Mouse (Mus musculus): ENCODE measurements around the gene Trim28. TPM values are rescaled to one million over a fixed set of nuclear protein-coding genes. Genes with fewer than 3 reads are reported as not detected.

The Trim28 gene
- polyA plus RNA-seq, 2 experiments, result 93.4 to 138 TPM

DNA sequence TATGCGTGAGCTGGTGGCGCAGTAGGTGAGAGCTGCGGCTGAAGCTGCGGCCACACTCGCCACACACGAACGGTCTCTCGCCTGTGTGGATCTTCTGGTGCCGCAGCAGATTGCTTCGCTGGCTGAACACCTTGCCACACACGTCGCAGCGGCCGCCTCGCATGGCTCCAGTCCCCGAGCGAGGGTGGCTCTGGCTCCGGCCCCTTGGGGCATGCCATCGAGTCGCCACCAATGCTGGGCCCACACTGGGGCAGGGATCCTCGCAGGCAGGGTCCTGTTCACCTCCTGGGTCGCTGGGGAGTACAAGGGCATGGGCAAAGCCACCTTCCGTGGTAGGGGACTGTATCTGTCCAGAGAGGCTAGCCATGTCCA is 45.3 kb downstream of the Trim28 start:
- TF ChIP-seq CTCF (IDR thresholded peaks at IDR 0.05; ENCODE audit: low read depth) (no peak), EP300 (IDR thresholded peaks at IDR 0.05; ENCODE audit: low read depth) (no peak)
- ATAC-seq (ENCODE audit: insufficient read depth), result no peak
- 3% methylated on average over 23 of the region's 23 CpGs for WGBS (ENCODE audit: insufficient replicate concordance)
- no peak for DNase-seq (ENCODE audit: low read depth in 3 of 3, low spot score in 3 of 3)
- Histone ChIP-seq H3K9me3 (ENCODE audit: control insufficient read depth, low read length) (no peaks in the 10 kb centered on the region), H3K4me2 (ENCODE audit: low read depth) (peak overlapping the region; percentile 65), H3K27me3 (ENCODE audit: control insufficient read depth, insufficient read depth, low read length) (peaks cover 31% of the 10 kb centered on the region), H3K9ac (replicated peaks) (no peak overlapping the region), H3K4me3 (ENCODE audit: insufficient read depth in 1 of 2, low read depth in 2 of 2, low read length in 2 of 2) (peak overlapping the region in 1 of 2 experiments; percentile 42; a peak in 2 of 4 replicates), H3K4me1 (replicated peaks; ENCODE audit: control insufficient read depth in 2 of 2, insufficient read depth in 2 of 2, low read length in 1 of 2) (peaks cover 2 to 3% of the 10 kb centered on the region in 2 experiments; a peak in 3 of 4 replicates), H3K36me3 (replicated peaks; ENCODE audit: control insufficient read depth, insufficient read depth, low read depth) (no peaks in the 10 kb centered on the region), H3K27ac (no peak overlapping the region)

GRCm38 (mm10) chr7:13046084-13046483 is 47.2 kb downstream of the Trim28 start:
- Histone ChIP-seq H3K36me3 (replicated peaks; ENCODE audit: control insufficient read depth, insufficient read depth, low read depth) (no peaks in the 10 kb centered on the region), H3K4me1 (replicated peaks; ENCODE audit: control insufficient read depth in 2 of 2, insufficient read depth in 2 of 2, low read length in 1 of 2) (no peaks in the 10 kb centered on the region), H3K27me3 (ENCODE audit: control insufficient read depth, insufficient read depth, low read length) (peaks cover 31% of the 10 kb centered on the region), H3K4me3 (ENCODE audit: insufficient read depth in 1 of 2, low read depth in 2 of 2, low read length in 2 of 2) (no peak overlapping the region), H3K9me3 (ENCODE audit: control insufficient read depth, low read length) (no peaks in the 10 kb centered on the region), H3K4me2 (ENCODE audit: low read depth) (no peak overlapping the region), H3K27ac (no peak overlapping the region), H3K9ac (replicated peaks) (no peak overlapping the region)
- DNase-seq (ENCODE audit: low read depth in 3 of 3, low spot score in 3 of 3), result peak in 2 of 3 experiments; percentile 48 to 62
- WGBS (ENCODE audit: insufficient replicate concordance), result 3% methylated on average over 2 of the region's 2 CpGs
- no peak for TF ChIP-seq EP300 (IDR thresholded peaks at IDR 0.05; ENCODE audit: low read depth)
- TF ChIP-seq CTCF (IDR thresholded peaks at IDR 0.05; ENCODE audit: low read depth), result peak; percentile 81
- peak; percentile 49 for ATAC-seq (ENCODE audit: insufficient read depth)

DNA sequence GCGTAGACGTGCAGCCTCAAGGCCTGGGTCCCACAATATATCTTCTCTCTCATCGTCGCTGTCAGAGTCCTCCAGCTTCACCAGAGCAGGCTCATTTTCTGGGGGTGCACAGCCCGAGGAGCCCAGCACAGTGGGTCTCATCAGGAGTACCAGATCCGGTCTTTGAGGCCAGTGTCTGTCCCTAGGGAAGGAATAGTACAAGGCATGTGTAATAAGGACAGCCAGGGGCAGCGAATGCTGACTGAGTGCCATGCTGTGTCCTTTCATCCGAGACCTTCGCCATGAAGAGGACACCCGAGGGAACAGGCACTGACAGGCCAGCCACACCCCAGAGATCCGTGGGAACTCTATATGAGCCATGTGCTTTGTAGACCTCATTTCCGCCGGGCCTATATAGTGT is 54.1 kb downstream of the Trim28 start:
- Histone ChIP-seq H3K4me1 (replicated peaks; ENCODE audit: control insufficient read depth in 2 of 2, insufficient read depth in 2 of 2, low read length in 1 of 2) (peaks cover 2 to 10% of the 10 kb centered on the region in 2 experiments; a peak in 3 of 4 replicates), H3K9ac (replicated peaks) (no peak overlapping the region), H3K27me3 (ENCODE audit: control insufficient read depth, insufficient read depth, low read length) (no peaks in the 10 kb centered on the region), H3K9me3 (ENCODE audit: control insufficient read depth, low read length) (no peaks in the 10 kb centered on the region), H3K36me3 (replicated peaks; ENCODE audit: control insufficient read depth, insufficient read depth, low read depth) (no peaks in the 10 kb centered on the region), H3K4me3 (ENCODE audit: insufficient read depth in 1 of 2, low read depth in 2 of 2, low read length in 2 of 2) (no peak overlapping the region), H3K27ac (no peak overlapping the region), H3K4me2 (ENCODE audit: low read depth) (no peak overlapping the region)
- no peak for ATAC-seq (ENCODE audit: insufficient read depth)
- TF ChIP-seq EP300 (IDR thresholded peaks at IDR 0.05; ENCODE audit: low read depth), result no peak
- 73% methylated on average over 13 of the region's 13 CpGs for WGBS (ENCODE audit: insufficient replicate concordance)
- no peak for DNase-seq (ENCODE audit: low read depth in 3 of 3, low spot score in 3 of 3)

DNA sequence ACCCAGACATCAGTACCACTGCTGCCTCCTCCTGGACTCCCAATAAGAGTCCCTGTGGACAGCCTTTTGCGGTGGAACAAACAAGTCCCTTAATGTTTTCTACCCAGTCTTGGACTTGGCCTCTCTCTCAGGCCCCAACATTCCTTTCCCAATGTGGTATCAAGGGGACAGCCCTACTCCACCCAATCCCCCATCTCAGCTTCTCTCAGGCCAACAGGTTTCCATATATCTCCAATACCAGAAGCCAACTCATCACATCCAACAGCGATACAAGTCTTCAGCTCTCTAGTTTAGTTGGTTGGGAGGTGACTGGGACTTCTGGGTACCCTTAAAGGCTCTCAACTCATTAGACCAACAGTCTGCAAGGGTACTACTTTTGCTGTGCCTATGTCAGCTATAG is 54.6 kb downstream of the Trim28 start:
- H3K36me3 ChIP-seq (replicated peaks; ENCODE audit: control insufficient read depth, insufficient read depth, low read depth), result no peaks in the 10 kb centered on the region
- H3K27ac ChIP-seq, result no peak overlapping the region
- no peaks in the 10 kb centered on the region for H3K27me3 ChIP-seq (ENCODE audit: control insufficient read depth, insufficient read depth, low read length)
- peak overlapping the region; percentile 74; the same call in 1 of the 2 replicates for H3K9ac ChIP-seq (replicated peaks)
- peak overlapping the region; percentile 74 for H3K4me2 ChIP-seq (ENCODE audit: low read depth)
- ATAC-seq (ENCODE audit: insufficient read depth) (no peak), DNase-seq (ENCODE audit: low read depth in 3 of 3, low spot score in 3 of 3) (no peak)
- H3K4me3 ChIP-seq (ENCODE audit: insufficient read depth in 1 of 2, low read depth in 2 of 2, low read length in 2 of 2), result peak overlapping the region in 1 of 2 experiments; percentile 72; a peak in 1 of 4 replicates
- H3K4me1 ChIP-seq (replicated peaks; ENCODE audit: control insufficient read depth in 2 of 2, insufficient read depth in 2 of 2, low read length in 1 of 2), result peaks cover 2 to 10% of the 10 kb centered on the region in 2 experiments; a peak in 3 of 4 replicates
- WGBS (ENCODE audit: insufficient replicate concordance), result 83% methylated on average over 2 of the region's 2 CpGs
- TF ChIP-seq EP300 (IDR thresholded peaks at IDR 0.05; ENCODE audit: low read depth), result no peak
- TF ChIP-seq CTCF (IDR thresholded peaks at IDR 0.05; ENCODE audit: low read depth), result 0 out of 2 replicates have a peak, but pooled peaks have one; percentile 1
- H3K9me3 ChIP-seq (ENCODE audit: control insufficient read depth, low read length), result no peaks in the 10 kb centered on the region

GRCm38 (mm10) chr7:13053961-13054286 is 55.0 kb downstream of the Trim28 start:
- WGBS (ENCODE audit: insufficient replicate concordance), result 10% methylated on average over 15 of the region's 15 CpGs
- peak overlapping the region; percentile 72 to 93 for H3K4me3 ChIP-seq (ENCODE audit: insufficient read depth in 1 of 2, low read depth in 2 of 2, low read length in 2 of 2)
- H3K27ac ChIP-seq, result no peak overlapping the region
- DNase-seq (ENCODE audit: low read depth in 3 of 3, low spot score in 3 of 3), result no peak
- peak overlapping the region; percentile 74 for H3K4me2 ChIP-seq (ENCODE audit: low read depth)
- no peak for ATAC-seq (ENCODE audit: insufficient read depth)
- H3K9me3 ChIP-seq (ENCODE audit: control insufficient read depth, low read length), result no peaks in the 10 kb centered on the region
- H3K4me1 ChIP-seq (replicated peaks; ENCODE audit: control insufficient read depth in 2 of 2, insufficient read depth in 2 of 2, low read length in 1 of 2), result peaks cover 2 to 10% of the 10 kb centered on the region in 2 experiments; a peak in 3 of 4 replicates
- no peak for TF ChIP-seq CTCF (IDR thresholded peaks at IDR 0.05; ENCODE audit: low read depth)
- TF ChIP-seq EP300 (IDR thresholded peaks at IDR 0.05; ENCODE audit: low read depth), result no peak
- H3K36me3 ChIP-seq (replicated peaks; ENCODE audit: control insufficient read depth, insufficient read depth, low read depth), result no peaks in the 10 kb centered on the region
- H3K27me3 ChIP-seq (ENCODE audit: control insufficient read depth, insufficient read depth, low read length), result no peaks in the 10 kb centered on the region
- H3K9ac ChIP-seq (replicated peaks), result peak overlapping the region; percentile 74

Measured in liver, embryonic 14.5 days (tissue).